In the genomic region with DNA sequence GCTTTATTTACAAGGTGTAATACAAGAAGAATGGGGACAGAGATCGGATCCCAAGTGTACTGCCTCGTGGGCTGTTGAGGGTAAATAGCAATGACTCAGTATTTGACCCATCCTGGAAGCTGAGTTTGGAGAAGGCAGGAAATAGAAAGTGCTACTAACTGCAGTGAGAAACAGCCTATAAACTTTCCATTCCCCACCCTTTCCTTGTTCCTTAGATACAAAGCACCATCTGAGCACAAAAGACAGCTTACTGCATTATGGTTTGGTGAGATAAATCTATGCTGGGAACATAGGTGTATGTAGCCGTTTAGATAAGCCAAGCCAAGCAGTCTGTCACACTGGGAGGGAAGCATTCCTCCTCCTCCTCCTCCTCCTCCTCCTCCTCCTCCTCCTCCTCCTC, we compare ENCODE assay signal across 27 mouse cellular contexts. TPM values are rescaled to one million over a fixed set of nuclear protein-coding genes. Genes with fewer than 3 reads are reported as not detected.
A peak's percentile ranks its signal among the peaks of the same experiment; 100 is the strongest.
DNase-seq lines count a peak whose midpoint lies in the region; ATAC-seq and TF ChIP-seq lines count a peak whose summit lies in the region.
"Had no signal": no experiment of that assay in that cellular context is flagged by ENCODE, and none has a peak within 500 bp of the region (broad histone marks: within the 10 kb centered on the region; RNA-seq: fewer than 3 reads in every experiment).

No protein-coding gene starts in this region.

- H3K4me1 ChIP-seq in liver, embryonic 11.5 days (replicated peaks; ENCODE audit: control insufficient read depth, insufficient read depth, low read length) = no peaks in the 10 kb centered on the region
- H3K4me1 ChIP-seq in liver, embryonic 15.5 days (replicated peaks) = peaks cover 14% of the 10 kb centered on the region
- no peaks in the 10 kb centered on the region for H3K4me1 ChIP-seq in intestine, postnatal 0 days (replicated peaks; ENCODE audit: control insufficient read depth, insufficient read depth, low read length)
- no peaks in the 10 kb centered on the region for H3K4me1 ChIP-seq in forebrain, embryonic 16.5 days (replicated peaks; ENCODE audit: control insufficient read depth, insufficient read depth, low read length)
- H3K4me1 ChIP-seq: kidney, embryonic 15.5 days; limb, embryonic 13.5 days; midbrain, embryonic 12.5 days; neural tube, embryonic 13.5 days; stomach, embryonic 15.5 days had no signal

- H3K4me3 ChIP-seq in liver, embryonic 11.5 days (ENCODE audit: low read depth, low read length) = no peak overlapping the region
- no peak overlapping the region for H3K4me3 ChIP-seq in liver, embryonic 15.5 days (replicated peaks)
- H3K4me3 ChIP-seq in intestine, postnatal 0 days (ENCODE audit: low read depth, low read length) = no peak overlapping the region
- no peak overlapping the region for H3K4me3 ChIP-seq in forebrain, embryonic 16.5 days (replicated peaks; ENCODE audit: low read length)
- H3K4me3 ChIP-seq: erythroblast, embryonic 14.5 days; kidney, embryonic 15.5 days; limb, embryonic 13.5 days; midbrain, embryonic 12.5 days; myocyte; neural tube, embryonic 13.5 days; stomach, embryonic 15.5 days had no signal

- no peak for TF ChIP-seq CTCF in intestine, postnatal 0 days (IDR thresholded peaks at IDR 0.05; ENCODE audit: low read depth)

- WGBS in liver, embryonic 11.5 days = 52% methylated on average over 3 of the region's 3 CpGs
- WGBS in liver, embryonic 15.5 days (ENCODE audit: insufficient replicate concordance) = 35% methylated on average over 3 of the region's 3 CpGs
- 56% methylated on average over 3 of the region's 3 CpGs for WGBS in intestine, postnatal 0 days
- WGBS in forebrain, embryonic 16.5 days = 80% methylated on average over 3 of the region's 3 CpGs

- H3K4me2 ChIP-seq in liver, embryonic 11.5 days = peak overlapping the region; percentile 15; the same call in 1 of the 2 replicates
- H3K4me2 ChIP-seq in liver, embryonic 15.5 days = peak overlapping the region; percentile 5; the same call in 1 of the 2 replicates
- no peak overlapping the region for H3K4me2 ChIP-seq in intestine, postnatal 0 days (replicated peaks; ENCODE audit: low read depth)
- H3K4me2 ChIP-seq in forebrain, embryonic 16.5 days (ENCODE audit: low read length) = no peak overlapping the region
- H3K4me2 ChIP-seq: heart, embryonic 11.5 days; hindbrain, embryonic 14.5 days; kidney, embryonic 15.5 days; limb, embryonic 13.5 days; midbrain, embryonic 12.5 days; neural tube, embryonic 13.5 days; stomach, embryonic 15.5 days had no signal

- H3K9me3 ChIP-seq in liver, embryonic 11.5 days (ENCODE audit: control insufficient read depth, low read length) = no peaks in the 10 kb centered on the region; the same call in 1 of the 2 replicates
- no peaks in the 10 kb centered on the region for H3K9me3 ChIP-seq in liver, embryonic 15.5 days (replicated peaks)
- H3K9me3 ChIP-seq in intestine, postnatal 0 days (ENCODE audit: control insufficient read depth) = 0 out of 2 replicates have a peak, but pooled peaks cover 7% of the 10 kb centered on the region
- no peaks in the 10 kb centered on the region for H3K9me3 ChIP-seq in forebrain, embryonic 16.5 days (ENCODE audit: control insufficient read depth, low read length)
- H3K9me3 ChIP-seq: kidney, embryonic 15.5 days; neural tube, embryonic 13.5 days; stomach, embryonic 15.5 days had no signal

- no peaks in the 10 kb centered on the region for H3K27me3 ChIP-seq in liver, embryonic 11.5 days (replicated peaks; ENCODE audit: control insufficient read depth, insufficient read depth, low read length)
- no peaks in the 10 kb centered on the region for H3K27me3 ChIP-seq in liver, embryonic 15.5 days
- no peaks in the 10 kb centered on the region for H3K27me3 ChIP-seq in intestine, postnatal 0 days (replicated peaks; ENCODE audit: control insufficient read depth, insufficient read depth, low read length)
- no peaks in the 10 kb centered on the region for H3K27me3 ChIP-seq in forebrain, embryonic 16.5 days (replicated peaks; ENCODE audit: control insufficient read depth, insufficient read depth, low read length)
- H3K27me3 ChIP-seq: kidney, embryonic 15.5 days; limb, embryonic 13.5 days; midbrain, embryonic 12.5 days; neural tube, embryonic 13.5 days; stomach, embryonic 15.5 days had no signal

- H3K27ac ChIP-seq in liver, embryonic 11.5 days (ENCODE audit: low read depth, low read length) = no peak overlapping the region
- no peak overlapping the region for H3K27ac ChIP-seq in liver, embryonic 15.5 days (replicated peaks)
- H3K27ac ChIP-seq in intestine, postnatal 0 days (ENCODE audit: low read depth, low read length) = no peak overlapping the region
- H3K27ac ChIP-seq in forebrain, embryonic 16.5 days (ENCODE audit: low read length) = no peak overlapping the region
- H3K27ac ChIP-seq: hindbrain, embryonic 14.5 days; kidney, embryonic 15.5 days; limb, embryonic 13.5 days; macrophage; midbrain, embryonic 12.5 days; neural tube, embryonic 13.5 days; stomach, embryonic 15.5 days had no signal

- no peaks in the 10 kb centered on the region for H3K36me3 ChIP-seq in liver, embryonic 11.5 days (ENCODE audit: control insufficient read depth, insufficient read depth, low read length)
- no peaks in the 10 kb centered on the region for H3K36me3 ChIP-seq in liver, embryonic 15.5 days (replicated peaks)
- H3K36me3 ChIP-seq in intestine, postnatal 0 days (ENCODE audit: control insufficient read depth, insufficient read depth) = no peaks in the 10 kb centered on the region
- H3K36me3 ChIP-seq in forebrain, embryonic 16.5 days (ENCODE audit: control insufficient read depth, insufficient read depth) = no peaks in the 10 kb centered on the region
- H3K36me3 ChIP-seq: kidney, embryonic 15.5 days; limb, embryonic 13.5 days; midbrain, embryonic 12.5 days; neural tube, embryonic 13.5 days; stomach, embryonic 15.5 days had no signal

- peak; percentile 82 for ATAC-seq in liver, embryonic 11.5 days (replicated peaks; ENCODE audit: low FRiP score)
- peak; percentile 81 for ATAC-seq in liver, embryonic 15.5 days (ENCODE audit: insufficient read depth)
- no peak for ATAC-seq in intestine, postnatal 0 days
- ATAC-seq in forebrain, embryonic 16.5 days = no peak

- H3K9ac ChIP-seq in liver, embryonic 11.5 days (ENCODE audit: low read depth, low read length) = no peak overlapping the region
- no peak overlapping the region for H3K9ac ChIP-seq in liver, embryonic 15.5 days
- H3K9ac ChIP-seq in intestine, postnatal 0 days (ENCODE audit: low read depth, low read length) = no peak overlapping the region
- H3K9ac ChIP-seq in forebrain, embryonic 16.5 days (replicated peaks; ENCODE audit: low read depth, low read length) = no peak overlapping the region
- H3K9ac ChIP-seq: hindbrain, embryonic 14.5 days; kidney, embryonic 15.5 days; limb, embryonic 13.5 days; midbrain, embryonic 12.5 days; neural tube, embryonic 13.5 days; stomach, embryonic 15.5 days had no signal

- no peak for DNase-seq in liver, embryonic 11.5 days (ENCODE audit: low spot score)
- DNase-seq in liver (no peak), NIH3T3 (ENCODE audit: low read depth) (peak; percentile 61)
- DNase-seq in gastrocnemius, postnatal 4 days (ENCODE audit: low spot score in 2 of 2) = no peak
- DNase-seq: adrenal gland, postnatal 14 days; B cell, adult 2 months; cerebellum, adult 2 months; cerebellum, postnatal 14 days; gastrocnemius, postnatal 10 days; kidney, adult 11 months; kidney, postnatal 36 days; lung, adult 2 months; lung, postnatal 10 days; right cerebral cortex, postnatal 25 days had no signal

RNA-seq across cellular contexts. Expression of a gene that starts 26.8 kb away (rescaled TPM):
- 10.0 and 10.7 TPM in 2 replicates for polyA plus RNA-seq in liver, embryonic 11.5 days (2014; fragmentation: Nextera tagmentation; extraction: Ambion mirVana)
- polyA plus RNA-seq in liver, embryonic 15.5 days (2015; fragmentation: Nextera tagmentation; extraction: Ambion mirVana) = 5.1 and 5.2 TPM in 2 replicates
- 10 to 100 TPM; 32.3 to 37.3 TPM for total RNA-seq in gastrocnemius, postnatal 4 days (2021)
- polyA plus RNA-seq in intestine, postnatal 0 days (2015; fragmentation: Nextera tagmentation; extraction: Ambion mirVana) = 7.3 and 9.2 TPM in 2 replicates
- 22.1 and 23.8 TPM in 2 replicates for polyA plus RNA-seq in forebrain, embryonic 16.5 days (2015; fragmentation: Nextera tagmentation; extraction: Ambion mirVana)

RNA-seq across cellular contexts. Expression of a gene that starts 46.5 kb away (rescaled TPM):
- polyA plus RNA-seq in liver, embryonic 11.5 days (2014; fragmentation: Nextera tagmentation; extraction: Ambion mirVana) = 16.5 and 17.3 TPM in 2 replicates
- polyA plus RNA-seq in liver, embryonic 15.5 days (2015; fragmentation: Nextera tagmentation; extraction: Ambion mirVana) = 2.7 and 3.6 TPM in 2 replicates
- total RNA-seq in gastrocnemius, postnatal 4 days (2021) = 1 to 10 TPM; 3.6 to 3.9 TPM
- polyA plus RNA-seq in intestine, postnatal 0 days (2015; fragmentation: Nextera tagmentation; extraction: Ambion mirVana) = 4.3 and 5.3 TPM in 2 replicates
- 8.5 and 8.6 TPM in 2 replicates for polyA plus RNA-seq in forebrain, embryonic 16.5 days (2015; fragmentation: Nextera tagmentation; extraction: Ambion mirVana)

Comparison
In these comparisons a context has a peak if more than half of its experiments do, and no peak if none do; other contexts are left out.
1. ATAC-seq: peak in liver, embryonic 11.5 days (single experiment) and liver, embryonic 15.5 days (single experiment); none in intestine, postnatal 0 days (single experiment) and forebrain, embryonic 16.5 days (single experiment).
2. H3K4me2 ChIP-seq: peak in liver, embryonic 11.5 days (single experiment) and liver, embryonic 15.5 days (single experiment); none in intestine, postnatal 0 days (single experiment) and forebrain, embryonic 16.5 days (single experiment).